Mouse (Mus musculus) brown adipose tissue, adult 24 weeks (tissue): ENCODE measurements around the gene Mgll. TPM values are rescaled to one million over a fixed set of nuclear protein-coding genes. Genes with fewer than 3 reads are reported as not detected.

ENCODE experiments used
- H3K27ac ChIP-seq: fragments of 200-500 bp; replicated peaks from 2 replicates; pipeline ENCODE4 v1.5.1; 2012; ENCODE audit warnings: low read depth, mild to moderate bottlenecking, low read length
- H3K4me1 ChIP-seq: fragments of 200-500 bp; 2 replicates; pipeline ENCODE4 v1.6.1; 2012; ENCODE audit warnings: low read length, mixed read lengths; ENCODE audit not compliant: control insufficient read depth, insufficient read depth, insufficient read length
- H3K4me3 ChIP-seq: fragments of 200-500 bp; 2 replicates; pipeline ENCODE4 v1.5.1; 2012; ENCODE audit warnings: low read depth, mild to moderate bottlenecking, low read length, moderate library complexity; ENCODE audit not compliant: insufficient read depth
- polyA plus RNA-seq: library from polyadenylated mRNA; stranded (reverse); fragments of >200 nt; gene quantifications from 2 replicates; pipeline ENCODE4 v1.2.4, GENCODE M21; 2012; ENCODE audit not compliant: missing spikeins, insufficient read depth, insufficient read length

Gene Mgll
- polyA plus RNA-seq, 1 experiment, result 493 TPM

GRCm38 (mm10) chr6:88840211-88840610, 116.0 kb downstream of the Mgll start:
- no peak overlapping the region for H3K27ac ChIP-seq
- 0 out of 2 replicates have a peak overlapping the region, but pooled peaks have one; percentile 12 for H3K4me3 ChIP-seq
- peaks cover 5% of the 10 kb centered on the region; the same call in 1 of the 2 replicates for H3K4me1 ChIP-seq

- Histone ChIP-seq H3K4me3 (peak overlapping the region; percentile 73), H3K4me1 (peaks cover 5% of the 10 kb centered on the region; the same call in 1 of the 2 replicates), H3K27ac (peak overlapping the region; percentile 53; the same call in 1 of the 2 replicates)
Measured at GRCm38 (mm10) chr6:88840791-88841513, 116.7 kb downstream of the Mgll start.

GRCm38 (mm10) chr6:88841514-88841780, 117.2 kb downstream of the Mgll start:
- Histone ChIP-seq H3K4me3 (peak overlapping the region; percentile 73), H3K4me1 (peaks cover 5% of the 10 kb centered on the region; the same call in 1 of the 2 replicates), H3K27ac (peak overlapping the region; percentile 53)

GRCm38 (mm10) chr6:88841781-88842689, 117.8 kb downstream of the Mgll start, which contains the start of gene Abtb1:
Gene Abtb1, minus strand, starts transcription at chr6:88841984.
- H3K27ac ChIP-seq, result peak within 1 kb of the TSS; percentile 53
- peak within 1 kb of the TSS; percentile 73 for H3K4me3 ChIP-seq
- peaks cover 5% of the 10 kb centered on the region; the same call in 1 of the 2 replicates for H3K4me1 ChIP-seq

GRCm38 (mm10) chr6:88842731-88843151, 118.5 kb downstream of the Mgll start:
- peak overlapping the region; percentile 62 for H3K4me3 ChIP-seq
- no peak overlapping the region for H3K27ac ChIP-seq

GRCm38 (mm10) chr6:88843241-88843640, 119.0 kb downstream of the Mgll start:
- Histone ChIP-seq H3K27ac (no peak overlapping the region), H3K4me3 (peak overlapping the region; percentile 62), H3K4me1 (peaks cover 5% of the 10 kb centered on the region; the same call in 1 of the 2 replicates)

More at GRCm38 (mm10) chr6:88842731-88843151, 118.5 kb downstream of the Mgll start:
- H3K4me1 ChIP-seq, result peaks cover 5% of the 10 kb centered on the region; the same call in 1 of the 2 replicates

GRCm38 (mm10) chr6:88843781-88844725, 119.8 kb downstream of the Mgll start:
- Histone ChIP-seq H3K27ac (no peak overlapping the region), H3K4me3 (no peak overlapping the region), H3K4me1 (peaks cover 5% of the 10 kb centered on the region; the same call in 1 of the 2 replicates)

GRCm38 (mm10) chr6:88844901-88845565, 120.8 kb downstream of the Mgll start:
- H3K4me3 ChIP-seq, result no peak overlapping the region
- peaks cover 5% of the 10 kb centered on the region; the same call in 1 of the 2 replicates for H3K4me1 ChIP-seq
- no peak overlapping the region for H3K27ac ChIP-seq

GRCm38 (mm10) chr6:88847571-88847970, 123.4 kb downstream of the Mgll start:
- Histone ChIP-seq H3K4me3 (no peak overlapping the region), H3K27ac (no peak overlapping the region), H3K4me1 (0 out of 2 replicates have a peak, but pooled peaks cover 2% of the 10 kb centered on the region)

- Histone ChIP-seq H3K4me3 (no peak overlapping the region), H3K27ac (no peak overlapping the region), H3K4me1 (no peaks in the 10 kb centered on the region)
Measured at GRCm38 (mm10) chr6:88849270-88849669, 125.1 kb downstream of the Mgll start.

GRCm38 (mm10) chr6:88850034-88850433, 125.8 kb downstream of the Mgll start:
- Histone ChIP-seq H3K27ac (no peak overlapping the region), H3K4me3 (no peak overlapping the region), H3K4me1 (no peaks in the 10 kb centered on the region)

GRCm38 (mm10) chr6:88854509-88854908, 130.3 kb downstream of the Mgll start:
- Histone ChIP-seq H3K4me1 (no peaks in the 10 kb centered on the region), H3K4me3 (no peak overlapping the region), H3K27ac (no peak overlapping the region)

GRCm38 (mm10) chr6:88855636-88856035, 131.4 kb downstream of the Mgll start:
- H3K4me3 ChIP-seq, result no peak overlapping the region
- no peak overlapping the region for H3K27ac ChIP-seq
- H3K4me1 ChIP-seq, result no peaks in the 10 kb centered on the region

- Histone ChIP-seq H3K4me1 (no peaks in the 10 kb centered on the region), H3K27ac (no peak overlapping the region), H3K4me3 (no peak overlapping the region)
Measured at GRCm38 (mm10) chr6:88857249-88857648, 133.0 kb downstream of the Mgll start.
